Mouse (Mus musculus): ENCODE measurements around the gene Cldn7.
"Not testable (repeated sequence)": the region's sequence is repeated elsewhere in the genome, so short reads cannot be mapped to it uniquely, and the experiment has no call there.

Gene Cldn7

DNA sequence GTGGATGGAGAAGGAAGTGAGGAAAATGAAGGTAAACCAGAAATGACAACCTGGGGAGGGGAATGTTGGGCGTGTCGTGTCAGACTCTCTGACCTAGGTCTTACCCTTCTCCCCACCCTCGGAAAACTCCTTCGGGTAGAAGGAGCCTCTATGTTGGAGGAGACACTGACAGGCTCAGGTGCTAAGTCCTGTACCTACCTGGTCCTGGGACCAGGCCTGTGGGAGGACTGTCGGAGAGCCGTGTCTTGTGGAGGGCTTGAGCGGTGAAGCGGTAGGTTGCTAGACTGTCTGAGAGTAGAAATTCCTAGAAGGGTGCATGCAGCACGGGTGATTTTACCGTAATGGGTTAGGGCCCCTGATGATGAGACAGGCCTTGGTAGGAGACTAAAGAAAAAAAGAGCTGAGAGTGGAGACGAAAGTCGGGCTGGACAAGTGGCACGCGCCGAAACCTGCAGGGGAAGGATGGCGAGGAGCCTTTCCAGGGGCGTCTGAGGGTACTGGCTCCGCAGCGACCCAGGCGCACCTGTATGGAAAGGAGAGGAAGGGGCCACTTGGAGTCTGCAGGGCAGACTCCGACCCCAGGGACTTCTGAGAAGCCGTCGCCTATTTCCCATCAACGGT, at the start of gene Cldn7:
Gene Cldn7, plus strand, starts transcription at position 130 of the 621 bp plus-strand sequence.
- DNase-seq (ENCODE audit: low spot score) = no peak

- DNase-seq (ENCODE audit: low spot score) = no peak
Measured at GRCm38 (mm10) chr11:69914917-69915430, 49.6 kb upstream of the Cldn7 start.

DNA sequence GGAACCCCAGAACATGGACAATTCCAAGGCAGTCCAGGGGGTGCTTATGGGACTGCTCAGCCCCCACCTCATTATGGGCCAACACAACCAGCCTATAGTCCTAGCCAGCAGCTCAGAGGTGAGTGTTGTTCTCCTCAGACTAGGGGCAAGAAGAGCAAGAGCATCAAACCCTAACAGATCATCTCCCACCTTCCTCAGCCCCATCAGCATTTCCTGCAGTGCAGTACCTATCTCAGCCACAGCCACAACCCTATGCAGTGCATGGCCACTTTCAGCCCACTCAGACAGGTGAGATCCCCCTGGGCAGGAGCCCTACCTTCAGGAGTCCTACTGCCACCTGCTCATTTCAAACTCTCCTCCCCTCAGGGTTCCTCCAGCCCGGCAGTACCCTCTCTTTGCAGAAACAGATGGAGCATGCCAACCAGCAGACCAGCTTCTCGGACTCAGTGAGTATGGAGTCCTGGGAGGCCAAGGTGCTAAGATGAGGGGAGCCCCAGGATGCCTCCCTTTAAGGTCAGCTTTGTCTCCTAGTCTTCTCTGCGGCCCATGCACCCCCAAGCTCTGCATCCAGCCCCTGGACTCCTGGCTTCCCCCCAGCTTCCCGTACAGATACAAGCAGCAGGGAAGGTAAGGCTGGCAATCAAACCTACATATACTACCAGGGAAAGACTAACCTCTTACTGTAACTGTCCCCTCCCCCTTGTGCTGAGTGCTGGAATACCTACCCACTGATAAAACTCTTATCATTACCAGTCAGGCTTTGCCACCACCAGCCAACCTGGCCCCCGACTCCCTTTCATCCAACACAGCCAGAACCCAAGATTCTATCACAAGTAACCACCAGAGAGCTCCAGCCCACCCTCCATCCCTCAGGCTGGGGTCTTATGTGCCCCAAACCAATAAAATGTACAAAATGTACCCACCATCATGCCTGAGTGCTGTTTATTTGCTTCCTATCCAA, 48.6 kb upstream of the Cldn7 start:
- DNase-seq (ENCODE audit: low spot score) = no peak

GRCm38 (mm10) chr11:69916652-69917378, 47.8 kb upstream of the Cldn7 start:
- not testable (repeated sequence) for DNase-seq (ENCODE audit: low spot score)

DNA sequence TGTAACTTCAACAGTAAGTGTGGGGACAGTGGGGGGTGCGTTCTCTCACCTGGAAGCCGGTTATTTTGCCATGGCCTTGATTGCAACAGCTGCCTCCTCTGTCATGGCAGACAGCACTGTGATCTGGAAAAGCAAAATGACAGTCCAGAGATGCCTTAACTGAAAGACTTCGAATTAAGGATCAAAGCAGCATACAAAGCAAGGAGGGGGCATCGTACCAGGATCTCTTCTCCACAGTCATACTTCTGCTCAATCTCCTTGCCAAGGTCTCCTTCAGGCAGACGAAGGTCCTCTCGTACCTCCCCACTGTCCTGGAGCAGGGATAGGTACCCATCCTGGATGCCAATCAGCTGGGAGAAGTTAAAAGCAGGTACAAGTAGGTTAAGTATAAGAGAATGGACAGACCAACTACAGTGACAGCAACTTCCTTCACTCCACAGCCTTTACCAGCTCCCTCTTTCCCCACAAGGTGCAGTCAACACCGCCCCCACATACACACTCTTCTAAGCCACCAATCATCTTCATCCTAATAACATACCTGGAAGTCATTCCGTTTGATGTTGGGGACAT, 47.1 kb upstream of the Cldn7 start:
- DNase-seq (ENCODE audit: low spot score) = no peak

- DNase-seq (ENCODE audit: low spot score) = no peak
Measured at GRCm38 (mm10) chr11:69918118-69918517, 46.5 kb upstream of the Cldn7 start.

GRCm38 (mm10) chr11:69919053-69919452, 45.5 kb upstream of the Cldn7 start:
- no peak for DNase-seq (ENCODE audit: low spot score)

DNA sequence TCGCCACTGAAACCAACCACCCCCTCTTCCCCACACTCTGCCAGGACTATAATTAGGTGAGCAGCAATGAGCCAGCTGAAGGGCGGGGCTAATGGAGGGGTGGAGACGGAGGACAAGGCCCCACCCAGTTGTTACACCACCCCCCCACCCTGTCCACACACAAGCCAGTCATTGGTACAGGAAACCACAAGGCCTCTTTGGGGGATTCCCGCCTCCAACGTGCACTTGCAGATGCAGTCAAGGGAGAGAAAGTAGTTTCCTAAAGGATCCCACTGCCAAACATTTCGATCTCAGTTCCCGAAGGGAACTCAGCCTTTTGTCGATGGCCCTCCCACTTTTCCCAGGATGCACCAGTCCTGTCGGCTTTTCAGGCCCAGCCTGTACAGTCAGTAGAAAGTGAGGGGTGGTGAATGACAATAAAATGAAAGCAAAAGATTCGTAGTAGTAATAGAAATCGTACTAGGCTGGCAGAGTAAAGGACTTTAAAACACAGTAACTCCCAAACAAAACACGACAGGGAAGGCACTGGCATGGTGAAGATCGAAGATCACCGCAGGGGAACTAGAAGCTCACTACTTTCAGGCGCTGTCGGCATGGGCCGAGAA, 44.8 kb upstream of the Cldn7 start:
- DNase-seq (ENCODE audit: low spot score) = peak; percentile 63

GRCm38 (mm10) chr11:69920266-69921031, 44.1 kb upstream of the Cldn7 start:
- peak; percentile 39 for DNase-seq (ENCODE audit: low spot score)

DNA sequence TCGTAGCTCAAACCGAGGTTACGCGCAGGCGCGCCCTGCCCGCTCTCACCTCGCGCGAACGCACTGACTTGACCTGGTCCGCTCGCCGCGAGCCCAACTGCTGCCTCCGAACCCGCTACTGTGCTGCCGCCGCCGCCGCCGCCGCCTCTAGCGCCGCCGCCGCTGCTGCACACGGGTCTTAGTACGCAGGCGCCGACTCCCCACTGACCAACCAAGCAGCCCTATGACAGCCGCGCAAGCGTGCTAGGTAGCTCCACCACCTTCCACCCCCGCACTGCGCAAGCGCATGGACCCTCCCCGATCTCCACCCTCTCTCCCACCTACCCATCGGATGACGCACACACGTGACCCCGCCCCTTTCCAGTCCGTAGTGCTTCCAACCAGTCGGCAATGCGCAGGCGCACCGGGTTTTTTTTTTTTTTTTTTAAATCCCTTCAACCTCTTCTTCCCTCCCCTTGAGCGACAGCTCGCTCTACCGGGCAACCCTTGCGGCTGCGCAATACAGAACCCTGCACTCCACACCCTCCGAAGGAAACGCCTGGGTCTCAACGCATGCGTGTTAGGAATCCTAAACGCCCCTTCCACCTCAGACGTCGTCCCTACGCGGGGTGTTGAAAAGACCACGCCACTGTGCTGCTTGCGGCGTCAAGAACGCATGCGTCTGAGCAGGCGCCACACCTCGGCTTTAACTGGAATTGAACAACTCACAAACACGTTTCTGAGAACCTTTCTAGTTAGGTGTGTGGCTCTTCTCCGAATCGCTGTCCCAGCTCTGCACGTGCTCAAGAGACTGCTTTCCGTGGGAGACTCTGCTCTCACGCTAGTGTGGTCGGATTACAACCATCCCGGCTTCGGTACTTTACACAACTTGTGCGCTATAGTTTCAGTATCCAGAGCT, 43.2 kb upstream of the Cldn7 start, which contains the start of gene Eif5a:
Gene Eif5a, minus strand, starts transcription at position 845 of the 898 bp plus-strand sequence.
- peak; percentile 100 for DNase-seq (ENCODE audit: low spot score)

DNA sequence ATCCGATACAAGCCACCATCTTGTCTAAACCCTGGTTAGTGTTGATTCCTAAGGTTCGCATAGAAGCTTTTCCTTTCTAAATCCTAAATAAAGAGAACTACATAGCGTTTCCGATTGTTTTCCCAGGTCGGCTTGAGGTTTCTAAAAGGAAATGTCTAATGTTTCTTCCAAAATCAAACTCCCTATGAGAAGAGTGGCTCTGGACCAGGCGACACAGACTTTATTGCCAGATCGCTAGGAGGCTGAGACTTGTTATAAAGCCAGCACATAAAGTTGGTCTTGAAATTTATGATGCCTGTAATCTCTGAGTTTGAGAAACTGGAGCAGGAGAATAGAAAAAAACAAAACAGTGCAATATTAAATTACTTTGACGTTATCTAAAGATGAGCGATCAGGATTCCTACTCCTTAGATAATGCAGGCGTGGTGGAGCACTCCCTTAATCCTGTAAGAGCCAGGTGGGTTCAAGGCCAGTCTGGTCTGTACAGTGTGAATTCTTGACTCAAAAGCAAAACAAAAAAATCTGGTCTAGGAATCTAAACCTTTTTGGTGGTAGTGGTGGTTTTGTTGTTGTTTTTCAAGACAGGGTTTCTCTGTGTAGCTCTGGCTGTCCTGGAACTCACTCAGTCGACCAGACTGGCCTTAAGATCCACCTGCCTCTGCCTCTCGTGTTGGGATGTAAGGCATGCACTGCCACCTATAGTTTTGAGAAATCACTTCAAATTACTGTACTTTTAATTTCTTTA, 42.4 kb upstream of the Cldn7 start:
- no peak for DNase-seq (ENCODE audit: low spot score)

DNA sequence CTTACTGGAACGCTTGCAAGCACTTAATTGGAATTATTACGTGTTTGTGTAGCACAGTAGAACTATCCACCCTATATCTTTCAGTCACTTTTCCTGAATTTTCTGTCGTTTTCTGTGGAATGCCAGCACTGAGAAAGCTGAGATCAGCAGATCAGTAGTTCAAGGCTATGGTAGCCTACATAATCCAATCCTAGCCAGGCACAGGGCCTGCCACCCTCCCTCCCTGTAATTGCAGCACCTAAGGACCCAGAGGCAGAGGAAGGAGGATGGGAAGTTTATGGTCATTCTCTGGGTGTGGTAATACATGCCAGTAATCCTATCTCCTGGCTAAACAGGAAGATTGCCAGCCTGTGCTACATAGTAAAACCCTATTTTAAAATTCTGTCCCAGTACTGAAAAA, 41.8 kb upstream of the Cldn7 start:
- DNase-seq (ENCODE audit: low spot score) = no peak

DNA sequence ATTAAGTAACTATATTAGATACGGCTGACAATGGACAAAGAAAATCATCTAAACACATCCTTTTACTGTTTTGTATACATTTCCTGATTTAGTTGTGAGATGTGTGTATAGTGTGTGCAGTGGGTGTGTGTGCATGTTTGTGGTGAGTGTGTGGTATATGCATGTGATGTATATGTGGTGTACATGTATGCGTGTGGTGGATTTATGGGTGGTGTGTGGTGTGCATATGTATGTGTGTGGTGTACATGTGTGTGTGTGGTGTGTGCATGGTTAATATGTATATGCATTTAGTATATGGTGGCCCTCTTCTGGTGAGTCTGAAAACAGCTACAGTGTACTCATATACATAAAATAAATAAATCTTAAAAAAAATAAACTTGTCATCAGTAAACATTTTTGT, 37.1 kb upstream of the Cldn7 start:
- DNase-seq (ENCODE audit: low spot score) = no peak

- DNase-seq (ENCODE audit: low spot score) = no peak
Measured at GRCm38 (mm10) chr11:69929712-69930111, 34.9 kb upstream of the Cldn7 start.

- not testable (repeated sequence) for DNase-seq (ENCODE audit: low spot score)
Measured at GRCm38 (mm10) chr11:69930176-69930575, 34.4 kb upstream of the Cldn7 start.

- no peak for DNase-seq (ENCODE audit: low spot score)
Measured at GRCm38 (mm10) chr11:69930967-69931537, 33.5 kb upstream of the Cldn7 start.

- no peak for DNase-seq (ENCODE audit: low spot score)
Measured at GRCm38 (mm10) chr11:69931769-69932168, 32.8 kb upstream of the Cldn7 start.

DNA sequence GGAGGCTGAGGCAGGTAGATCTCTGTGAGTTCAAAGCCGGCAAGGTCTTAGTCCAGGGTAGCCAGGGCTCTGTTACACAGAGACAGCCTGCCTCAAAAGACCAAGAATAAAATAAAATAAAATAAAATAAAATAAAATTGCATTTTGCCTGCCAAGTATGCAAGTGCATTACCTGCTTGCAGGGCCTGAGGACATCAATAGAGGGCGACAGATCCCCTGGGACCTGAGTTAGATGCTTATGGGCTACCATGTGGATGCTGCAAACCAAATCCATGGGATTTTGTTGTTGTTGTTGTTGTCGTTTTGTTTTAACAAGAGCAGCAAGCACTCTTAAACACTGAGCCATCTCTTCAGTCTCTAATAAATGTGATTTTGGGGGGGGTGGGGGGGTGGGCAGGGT, 32.3 kb upstream of the Cldn7 start:
- no peak for DNase-seq (ENCODE audit: low spot score)

DNA sequence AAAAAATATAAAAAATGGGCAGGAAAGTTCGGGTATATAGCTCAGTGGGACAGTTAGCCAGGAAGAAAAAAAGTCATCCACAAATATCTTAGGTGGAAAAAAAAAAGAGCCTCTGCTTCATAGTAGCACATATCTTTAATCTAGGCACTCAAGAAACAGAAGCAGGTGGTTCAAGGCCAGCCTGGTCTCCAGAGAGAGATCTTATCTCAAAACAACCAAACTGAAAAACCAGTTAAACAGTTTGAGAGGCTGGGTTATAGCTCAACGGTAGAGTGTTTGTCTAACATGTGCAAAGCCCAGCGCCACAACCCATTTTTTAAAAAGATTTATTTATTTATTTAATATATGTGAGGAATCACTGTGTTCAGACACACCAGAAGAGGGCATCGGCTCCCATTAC, 31.5 kb upstream of the Cldn7 start:
- no peak for DNase-seq (ENCODE audit: low spot score)
